Mouse (Mus musculus): ENCODE measurements around the gene Dpysl4. TPM values are rescaled to one million over a fixed set of nuclear protein-coding genes. Genes with fewer than 3 reads are reported as not detected.

Gene Dpysl4
- polyA plus RNA-seq, 1 experiment from 2014 or later, result 0.04 TPM

GRCm38 (mm10) chr7:139119775-139120153 is 34.0 kb downstream of the Dpysl4 start:
- H3K4me2 ChIP-seq (ENCODE audit: low read depth, low read length), result no peak overlapping the region
- no peaks in the 10 kb centered on the region for H3K36me3 ChIP-seq (replicated peaks; ENCODE audit: insufficient read depth, low read length)
- no peak for ATAC-seq
- DNase-seq, result no peak
- H3K9me3 ChIP-seq (ENCODE audit: low read length), result no peaks in the 10 kb centered on the region
- H3K27ac ChIP-seq (ENCODE audit: low read depth), result no peak overlapping the region
- H3K9ac ChIP-seq (replicated peaks), result no peak overlapping the region
- no peak overlapping the region for H3K4me3 ChIP-seq (ENCODE audit: low read depth, low read length)
- H3K27me3 ChIP-seq (ENCODE audit: insufficient read depth, low read length), result no peaks in the 10 kb centered on the region
- H3K4me1 ChIP-seq (ENCODE audit: insufficient read depth), result no peaks in the 10 kb centered on the region
- WGBS (ENCODE audit: insufficient replicate concordance), result 44% methylated on average over 2 of the region's 2 CpGs
- TF ChIP-seq EP300 (IDR thresholded peaks at IDR 0.05; ENCODE audit: low read depth) (no peak), CTCF (IDR thresholded peaks at IDR 0.05; ENCODE audit: low read depth) (no peak)

- Histone ChIP-seq H3K4me1 (ENCODE audit: insufficient read depth) (no peaks in the 10 kb centered on the region), H3K27me3 (ENCODE audit: insufficient read depth, low read length) (no peaks in the 10 kb centered on the region), H3K36me3 (replicated peaks; ENCODE audit: insufficient read depth, low read length) (no peaks in the 10 kb centered on the region), H3K4me2 (ENCODE audit: low read depth, low read length) (no peak overlapping the region), H3K4me3 (ENCODE audit: low read depth, low read length) (no peak overlapping the region), H3K27ac (ENCODE audit: low read depth) (no peak overlapping the region), H3K9ac (replicated peaks) (no peak overlapping the region), H3K9me3 (ENCODE audit: low read length) (no peaks in the 10 kb centered on the region)
- no peak for ATAC-seq
- DNase-seq, result no peak
- WGBS (ENCODE audit: insufficient replicate concordance), result 59% methylated on average over 4 of the region's 4 CpGs
- TF ChIP-seq EP300 (IDR thresholded peaks at IDR 0.05; ENCODE audit: low read depth), result no peak
- no peak for TF ChIP-seq CTCF (IDR thresholded peaks at IDR 0.05; ENCODE audit: low read depth)
Observed at GRCm38 (mm10) chr7:139125881-139126280, 40.1 kb downstream of the Dpysl4 start.

DNA sequence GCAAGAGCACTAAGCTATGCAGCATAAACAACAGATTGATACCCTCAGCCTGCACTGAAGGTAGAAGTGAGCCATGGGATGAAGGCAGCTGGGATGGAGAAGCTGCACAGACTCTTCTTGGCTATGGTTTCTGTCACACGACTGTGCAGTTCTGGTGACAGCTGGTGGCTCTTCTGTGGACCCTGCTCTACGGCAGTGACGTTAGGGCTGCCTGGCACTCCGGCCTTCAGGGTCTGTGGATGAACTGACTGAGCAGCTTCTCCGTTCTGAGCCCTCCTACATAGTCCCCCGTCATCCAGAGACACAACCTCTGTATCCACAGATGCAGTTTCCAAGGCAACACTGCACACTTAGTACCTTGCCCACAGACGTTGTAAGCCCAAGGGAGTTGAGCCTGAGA is 40.7 kb downstream of the Dpysl4 start:
- no peak for TF ChIP-seq EP300 (IDR thresholded peaks at IDR 0.05; ENCODE audit: low read depth)
- TF ChIP-seq CTCF (IDR thresholded peaks at IDR 0.05; ENCODE audit: low read depth), result no peak
- Histone ChIP-seq H3K4me3 (ENCODE audit: low read depth, low read length) (no peak overlapping the region), H3K27me3 (ENCODE audit: insufficient read depth, low read length) (no peaks in the 10 kb centered on the region), H3K27ac (ENCODE audit: low read depth) (no peak overlapping the region), H3K9ac (replicated peaks) (no peak overlapping the region), H3K36me3 (replicated peaks; ENCODE audit: insufficient read depth, low read length) (no peaks in the 10 kb centered on the region), H3K4me2 (ENCODE audit: low read depth, low read length) (no peak overlapping the region), H3K4me1 (ENCODE audit: insufficient read depth) (no peaks in the 10 kb centered on the region), H3K9me3 (ENCODE audit: low read length) (no peaks in the 10 kb centered on the region)
- no peak for ATAC-seq
- no peak for DNase-seq
- 77% methylated on average over 7 of the region's 7 CpGs for WGBS (ENCODE audit: insufficient replicate concordance)

GRCm38 (mm10) chr7:139128994-139129393 is 43.2 kb downstream of the Dpysl4 start:
- ATAC-seq, result no peak
- no peaks in the 10 kb centered on the region for H3K9me3 ChIP-seq (ENCODE audit: low read length)
- H3K27ac ChIP-seq (ENCODE audit: low read depth), result no peak overlapping the region
- H3K27me3 ChIP-seq (ENCODE audit: insufficient read depth, low read length), result no peaks in the 10 kb centered on the region
- no peaks in the 10 kb centered on the region for H3K4me1 ChIP-seq (ENCODE audit: insufficient read depth)
- 63% methylated on average over 4 of the region's 4 CpGs for WGBS (ENCODE audit: insufficient replicate concordance)
- no peaks in the 10 kb centered on the region for H3K36me3 ChIP-seq (replicated peaks; ENCODE audit: insufficient read depth, low read length)
- H3K4me2 ChIP-seq (ENCODE audit: low read depth, low read length), result no peak overlapping the region
- no peak overlapping the region for H3K9ac ChIP-seq (replicated peaks)
- TF ChIP-seq CTCF (IDR thresholded peaks at IDR 0.05; ENCODE audit: low read depth) (no peak), EP300 (IDR thresholded peaks at IDR 0.05; ENCODE audit: low read depth) (no peak)
- no peak for DNase-seq
- no peak overlapping the region for H3K4me3 ChIP-seq (ENCODE audit: low read depth, low read length)

DNA sequence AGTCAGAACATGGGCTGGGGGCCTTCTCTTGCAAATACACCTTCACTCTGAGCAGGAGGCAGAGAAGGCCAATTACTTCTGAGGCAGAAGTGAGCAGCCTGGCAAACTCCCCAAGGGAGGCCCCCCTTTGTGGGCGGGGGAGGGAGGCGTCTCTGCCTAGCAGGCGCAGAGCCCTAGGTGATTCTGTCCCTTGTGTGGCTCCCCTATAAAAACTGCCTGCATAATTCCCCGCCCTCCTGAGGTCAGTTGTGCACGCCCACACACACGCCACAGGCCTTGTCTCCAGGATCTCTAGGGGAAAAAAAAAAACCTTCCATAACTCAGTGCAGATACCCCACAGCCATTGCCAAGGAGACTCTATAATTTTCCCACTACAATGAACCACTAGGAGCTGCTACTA is 44.6 kb downstream of the Dpysl4 start:
- Histone ChIP-seq H3K36me3 (replicated peaks; ENCODE audit: insufficient read depth, low read length) (no peaks in the 10 kb centered on the region), H3K9ac (replicated peaks) (no peak overlapping the region), H3K9me3 (ENCODE audit: low read length) (no peaks in the 10 kb centered on the region), H3K4me2 (ENCODE audit: low read depth, low read length) (no peak overlapping the region), H3K27ac (ENCODE audit: low read depth) (no peak overlapping the region), H3K4me1 (ENCODE audit: insufficient read depth) (no peaks in the 10 kb centered on the region), H3K27me3 (ENCODE audit: insufficient read depth, low read length) (no peaks in the 10 kb centered on the region), H3K4me3 (ENCODE audit: low read depth, low read length) (no peak overlapping the region)
- no peak for TF ChIP-seq EP300 (IDR thresholded peaks at IDR 0.05; ENCODE audit: low read depth)
- no peak for TF ChIP-seq CTCF (IDR thresholded peaks at IDR 0.05; ENCODE audit: low read depth)
- ATAC-seq (no peak), DNase-seq (no peak)
- 40% methylated on average over 6 of the region's 6 CpGs for WGBS (ENCODE audit: insufficient replicate concordance)

DNA sequence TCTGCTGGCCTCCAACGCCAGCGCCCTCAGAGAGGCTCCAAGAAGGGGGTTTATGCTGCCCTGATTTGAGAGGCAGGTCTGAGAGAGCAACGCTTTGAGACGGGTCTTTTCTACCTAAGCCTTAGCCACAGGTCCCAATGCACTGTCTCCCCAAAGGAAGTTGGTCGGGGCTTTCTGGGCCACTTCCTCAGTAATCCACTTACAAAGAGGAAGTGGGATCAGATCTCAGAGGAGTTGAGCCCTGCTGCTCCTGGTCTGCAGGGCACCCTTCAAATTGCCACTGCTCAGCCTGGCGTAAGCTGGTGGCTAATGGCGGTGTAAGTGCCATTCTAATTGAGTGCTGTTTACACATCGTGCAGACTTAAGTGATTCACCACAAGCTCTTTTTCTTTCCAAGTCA is 45.7 kb downstream of the Dpysl4 start:
- no peak for ATAC-seq
- Histone ChIP-seq H3K9me3 (ENCODE audit: low read length) (no peaks in the 10 kb centered on the region), H3K4me1 (ENCODE audit: insufficient read depth) (no peaks in the 10 kb centered on the region), H3K4me2 (ENCODE audit: low read depth, low read length) (no peak overlapping the region), H3K27me3 (ENCODE audit: insufficient read depth, low read length) (no peaks in the 10 kb centered on the region), H3K27ac (ENCODE audit: low read depth) (no peak overlapping the region), H3K9ac (replicated peaks) (no peak overlapping the region), H3K36me3 (replicated peaks; ENCODE audit: insufficient read depth, low read length) (no peaks in the 10 kb centered on the region), H3K4me3 (ENCODE audit: low read depth, low read length) (no peak overlapping the region)
- TF ChIP-seq CTCF (IDR thresholded peaks at IDR 0.05; ENCODE audit: low read depth), result no peak
- no peak for TF ChIP-seq EP300 (IDR thresholded peaks at IDR 0.05; ENCODE audit: low read depth)
- no peak for DNase-seq
- 38% methylated on average over 8 of the region's 8 CpGs for WGBS (ENCODE audit: insufficient replicate concordance)

DNA sequence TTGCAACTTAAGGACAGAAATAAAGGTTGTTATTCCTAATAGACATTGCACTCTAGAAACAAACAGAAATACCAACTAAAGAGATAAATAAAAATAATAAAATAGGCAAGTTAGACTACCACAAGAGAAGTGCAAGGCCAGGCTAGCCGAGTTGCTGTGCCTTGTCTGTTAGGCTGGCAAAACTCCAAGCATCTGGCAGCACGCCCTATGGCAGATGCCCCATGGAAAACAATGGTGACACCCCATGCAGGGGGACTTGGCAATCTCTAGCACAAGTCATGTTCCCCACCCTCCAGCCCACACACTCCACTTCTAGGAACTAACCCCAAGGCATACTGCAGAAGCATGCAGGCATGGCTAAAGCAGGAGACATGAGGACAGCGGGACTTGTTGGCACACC is 47.6 kb downstream of the Dpysl4 start:
- 72% methylated on average over 3 of the region's 3 CpGs for WGBS (ENCODE audit: insufficient replicate concordance)
- no peaks in the 10 kb centered on the region for H3K27me3 ChIP-seq (ENCODE audit: insufficient read depth, low read length)
- TF ChIP-seq EP300 (IDR thresholded peaks at IDR 0.05; ENCODE audit: low read depth) (no peak), CTCF (IDR thresholded peaks at IDR 0.05; ENCODE audit: low read depth) (no peak)
- ATAC-seq (no peak), DNase-seq (no peak)
- no peaks in the 10 kb centered on the region for H3K36me3 ChIP-seq (replicated peaks; ENCODE audit: insufficient read depth, low read length)
- no peaks in the 10 kb centered on the region for H3K9me3 ChIP-seq (ENCODE audit: low read length)
- no peak overlapping the region for H3K27ac ChIP-seq (ENCODE audit: low read depth)
- no peak overlapping the region for H3K4me2 ChIP-seq (ENCODE audit: low read depth, low read length)
- H3K4me1 ChIP-seq (ENCODE audit: insufficient read depth), result no peaks in the 10 kb centered on the region
- H3K4me3 ChIP-seq (ENCODE audit: low read depth, low read length), result no peak overlapping the region
- no peak overlapping the region for H3K9ac ChIP-seq (replicated peaks)

Data from liver, postnatal 0 days (tissue).